Mouse (Mus musculus): ENCODE results near the gene Zfp426. TPM values are rescaled to one million over a fixed set of nuclear protein-coding genes. Genes with fewer than 3 reads are reported as not detected.

Zfp426 gene
- total and polyA plus RNA-seq, 3 experiments = 3.8 to 12.8 (median 7.9) TPM

GRCm38 (mm10) chr9:20479396-20479795 is 13.2 kb downstream of the Zfp426 start:
- Histone ChIP-seq H3K79me2 (replicated peaks; ENCODE audit: control insufficient read depth, insufficient read depth, low read length) (no peaks in the 10 kb centered on the region), H3K9ac (ENCODE audit: low read depth, low read length) (no peak overlapping the region), H3K4me1 (ENCODE audit: control insufficient read depth, insufficient read depth, low read length) (no peaks in the 10 kb centered on the region), H3K27ac (no peak overlapping the region), H3K4me3 (no peak overlapping the region), H3K36me3 (ENCODE audit: control insufficient read depth, insufficient read depth, low read length) (peaks cover 3% of the 10 kb centered on the region), H3K27me3 (ENCODE audit: control insufficient read depth, insufficient read depth, low read length) (no peaks in the 10 kb centered on the region)
- TF ChIP-seq POLR2A (IDR thresholded peaks at IDR 0.05; ENCODE audit: insufficient read depth, low read depth, low read length) = no peak
- intact Hi-C loops (cut with DNase I) = no loop called here
- 85% methylated on average over 5 of the region's 5 CpGs for WGBS
- no peak for DNase-seq

GRCm38 (mm10) chr9:20476632-20477031 is 15.9 kb downstream of the Zfp426 start:
- Histone ChIP-seq H3K4me1 (ENCODE audit: control insufficient read depth, insufficient read depth, low read length) (no peaks in the 10 kb centered on the region), H3K9ac (ENCODE audit: low read depth, low read length) (no peak overlapping the region), H3K79me2 (replicated peaks; ENCODE audit: control insufficient read depth, insufficient read depth, low read length) (no peaks in the 10 kb centered on the region), H3K27me3 (ENCODE audit: control insufficient read depth, insufficient read depth, low read length) (no peaks in the 10 kb centered on the region), H3K36me3 (ENCODE audit: control insufficient read depth, insufficient read depth, low read length) (peaks cover 5% of the 10 kb centered on the region; the same call in 1 of the 2 replicates), H3K4me3 (no peak overlapping the region), H3K27ac (no peak overlapping the region)
- 100% methylated on average over 1 of the region's 1 CpGs for WGBS
- no peak for TF ChIP-seq CTCF (IDR thresholded peaks at IDR 0.05)
- no peak for TF ChIP-seq POLR2A (IDR thresholded peaks at IDR 0.05; ENCODE audit: insufficient read depth, low read depth, low read length)
- no peak for TF ChIP-seq EP300 (IDR thresholded peaks at IDR 0.05; ENCODE audit: insufficient read depth, low read depth, low read length)
- intact Hi-C loops (cut with DNase I) = no loop called here
- no peak for DNase-seq

- no peaks in the 10 kb centered on the region for H3K79me2 ChIP-seq (replicated peaks; ENCODE audit: control insufficient read depth, insufficient read depth, low read length)
- H3K27ac ChIP-seq = no peak overlapping the region
- H3K4me1 ChIP-seq (ENCODE audit: control insufficient read depth, insufficient read depth, low read length) = no peaks in the 10 kb centered on the region
- H3K36me3 ChIP-seq (ENCODE audit: control insufficient read depth, insufficient read depth, low read length) = peaks cover 5% of the 10 kb centered on the region; the same call in 1 of the 2 replicates
- peak; percentile 19 to 39 for DNase-seq
- 52% methylated on average over 7 of the region's 7 CpGs for WGBS
- no peak overlapping the region for H3K4me3 ChIP-seq
- no peaks in the 10 kb centered on the region for H3K27me3 ChIP-seq (ENCODE audit: control insufficient read depth, insufficient read depth, low read length)
- intact Hi-C loops (cut with DNase I) = loop anchor here (1.0 to 10.0 kb wide), 4 partner anchors 78 to 258 kb away; partner anchors contain the start of genes Pin1 and Zfp846
- no peak overlapping the region for H3K9ac ChIP-seq (ENCODE audit: low read depth, low read length)
- TF ChIP-seq POLR2A (IDR thresholded peaks at IDR 0.05; ENCODE audit: insufficient read depth, low read depth, low read length) = no peak
- peak; percentile 80 for TF ChIP-seq CTCF (IDR thresholded peaks at IDR 0.05)
- TF ChIP-seq EP300 (IDR thresholded peaks at IDR 0.05; ENCODE audit: insufficient read depth, low read depth, low read length) = no peak
Measured at GRCm38 (mm10) chr9:20466761-20467442, 25.6 kb downstream of the Zfp426 start.

- WGBS = under 1% methylated on average over 48 of the region's 48 CpGs
- H3K27me3 ChIP-seq (ENCODE audit: control insufficient read depth, insufficient read depth, low read length) = no peaks in the 10 kb centered on the region
- no peaks in the 10 kb centered on the region for H3K79me2 ChIP-seq (replicated peaks; ENCODE audit: control insufficient read depth, insufficient read depth, low read length)
- intact Hi-C loops (cut with DNase I) = loop anchor here (2.0 to 10.0 kb wide), 2 partner anchors 75 to 265 kb away; partner anchors contain the start of gene Zfp560
- peak within 1 kb of the TSS; percentile 74 for H3K4me3 ChIP-seq
- H3K9ac ChIP-seq (ENCODE audit: low read depth, low read length) = peak within 1 kb of the TSS; percentile 92
- H3K36me3 ChIP-seq (ENCODE audit: control insufficient read depth, insufficient read depth, low read length) = peaks cover 3% of the 10 kb centered on the region
- TF ChIP-seq EP300 (IDR thresholded peaks at IDR 0.05; ENCODE audit: insufficient read depth, low read depth, low read length) (0 out of 2 replicates have a peak, but pooled peaks have one; percentile 37), CTCF (IDR thresholded peaks at IDR 0.05) (no peak), POLR2A (IDR thresholded peaks at IDR 0.05; ENCODE audit: insufficient read depth, low read depth, low read length) (peak; percentile 37; the same call in 1 of the 2 replicates)
- peak; percentile 79 to 84 for DNase-seq
- H3K27ac ChIP-seq = peak within 1 kb of the TSS; percentile 79
- H3K4me1 ChIP-seq (ENCODE audit: control insufficient read depth, insufficient read depth, low read length) = peaks cover 4% of the 10 kb centered on the region
Measured at GRCm38 (mm10) chr9:20459377-20460317, 32.9 kb downstream of the Zfp426 start, which contains the start of gene Zfp26. Gene Zfp26, minus strand, starts transcription at chr9:20460162.

- intact Hi-C loops (cut with DNase I) = no loop called here
- 88% methylated on average over 4 of the region's 4 CpGs for WGBS
- Histone ChIP-seq H3K4me1 (ENCODE audit: control insufficient read depth, insufficient read depth, low read length) (no peaks in the 10 kb centered on the region; the same call in 1 of the 2 replicates), H3K27ac (no peak overlapping the region), H3K27me3 (ENCODE audit: control insufficient read depth, insufficient read depth, low read length) (no peaks in the 10 kb centered on the region), H3K9ac (ENCODE audit: low read depth, low read length) (no peak overlapping the region), H3K79me2 (replicated peaks; ENCODE audit: control insufficient read depth, insufficient read depth, low read length) (peaks cover 5% of the 10 kb centered on the region; the same call in 1 of the 2 replicates), H3K4me3 (no peak overlapping the region), H3K36me3 (ENCODE audit: control insufficient read depth, insufficient read depth, low read length) (peaks cover 6% of the 10 kb centered on the region)
- no peak for TF ChIP-seq POLR2A (IDR thresholded peaks at IDR 0.05; ENCODE audit: insufficient read depth, low read depth, low read length)
- no peak for TF ChIP-seq EP300 (IDR thresholded peaks at IDR 0.05; ENCODE audit: insufficient read depth, low read depth, low read length)
- no peak for TF ChIP-seq CTCF (IDR thresholded peaks at IDR 0.05)
- DNase-seq = no peak
Measured at GRCm38 (mm10) chr9:20453647-20454046, 38.9 kb downstream of the Zfp426 start.

Measured in heart, adult 2 months (tissue).